Mouse (Mus musculus): ENCODE results near the gene Bace1. TPM values are rescaled to one million over a fixed set of nuclear protein-coding genes. Genes with fewer than 3 reads are reported as not detected.

Bace1 gene
- polyA plus RNA-seq, 1 experiment from 2014 or later, result 49.2 TPM

- Histone ChIP-seq H3K4me2 (no peak overlapping the region), H3K27me3 (no peaks in the 10 kb centered on the region), H3K9ac (no peak overlapping the region), H3K4me3 (no peak overlapping the region), H3K27ac (replicated peaks) (no peak overlapping the region), H3K36me3 (peaks cover 41% of the 10 kb centered on the region), H3K4me1 (replicated peaks) (no peaks in the 10 kb centered on the region), H3K9me3 (no peaks in the 10 kb centered on the region)
- 84% methylated on average over 8 of the region's 8 CpGs for WGBS
- no peak for ATAC-seq (ENCODE audit: low read depth)
Observed at GRCm38 (mm10) chr9:45807761-45808160, 30.6 kb upstream of the Bace1 start.

DNA sequence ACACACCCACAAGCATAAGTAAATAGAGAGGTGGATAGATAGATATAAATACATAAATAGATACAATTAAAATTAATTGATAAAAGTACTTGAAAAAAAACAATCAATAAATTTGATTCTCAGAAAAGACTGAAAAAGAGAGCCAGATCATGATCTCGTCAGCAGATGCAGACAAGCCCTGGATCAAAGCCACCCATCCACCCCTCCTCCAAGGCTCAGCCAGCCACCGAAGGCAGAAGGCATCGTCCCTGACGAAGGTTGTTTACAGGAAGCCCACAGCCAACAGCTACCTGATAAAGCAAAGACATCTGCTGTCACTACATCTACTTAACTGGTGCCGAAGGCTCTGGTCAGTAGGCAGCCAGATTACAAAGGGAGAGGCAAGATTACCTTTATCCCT is 26.4 kb upstream of the Bace1 start:
- WGBS, result 85% methylated on average over 5 of the region's 5 CpGs
- H3K4me1 ChIP-seq (replicated peaks), result 0 out of 2 replicates have a peak, but pooled peaks cover 4% of the 10 kb centered on the region

GRCm38 (mm10) chr9:45815113-45815512 is 23.3 kb upstream of the Bace1 start:
- 82% methylated on average over 9 of the region's 9 CpGs for WGBS
- no peak overlapping the region for H3K4me2 ChIP-seq
- no peak overlapping the region for H3K9ac ChIP-seq
- no peaks in the 10 kb centered on the region for H3K27me3 ChIP-seq
- 0 out of 2 replicates have a peak, but pooled peaks cover 4% of the 10 kb centered on the region for H3K4me1 ChIP-seq (replicated peaks)
- H3K4me3 ChIP-seq, result no peak overlapping the region
- no peak overlapping the region for H3K27ac ChIP-seq (replicated peaks)
- no peak for ATAC-seq (ENCODE audit: low read depth)
- peaks cover 20% of the 10 kb centered on the region for H3K36me3 ChIP-seq
- no peaks in the 10 kb centered on the region for H3K9me3 ChIP-seq

More for the DNA sequence above, 26.4 kb upstream of the Bace1 start:
- Histone ChIP-seq H3K9me3 (no peaks in the 10 kb centered on the region), H3K27ac (replicated peaks) (no peak overlapping the region), H3K9ac (no peak overlapping the region), H3K4me2 (no peak overlapping the region), H3K4me3 (no peak overlapping the region), H3K36me3 (peaks cover 18% of the 10 kb centered on the region), H3K27me3 (no peaks in the 10 kb centered on the region)
- no peak for ATAC-seq (ENCODE audit: low read depth)

DNA sequence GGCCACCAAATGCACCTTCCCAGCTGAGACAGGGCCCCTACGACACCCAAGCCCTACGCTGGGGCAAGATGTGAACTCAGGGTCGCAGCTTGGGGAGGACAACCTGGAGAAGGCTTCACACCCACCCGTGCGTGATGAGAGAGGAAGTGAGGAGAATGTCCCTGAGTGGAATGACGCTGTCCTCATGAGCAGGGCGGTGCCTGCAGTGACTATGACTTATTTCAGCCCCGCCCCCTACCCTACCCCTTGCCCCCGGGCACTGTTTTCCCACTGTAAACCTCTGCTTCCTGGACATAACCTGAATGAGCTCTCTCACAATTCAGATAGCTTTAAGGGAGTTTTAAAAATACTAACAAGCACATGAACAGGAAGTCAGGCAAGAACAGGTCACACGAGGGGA is 22.9 kb upstream of the Bace1 start:
- no peak overlapping the region for H3K4me3 ChIP-seq
- no peaks in the 10 kb centered on the region for H3K9me3 ChIP-seq
- H3K4me1 ChIP-seq (replicated peaks), result 0 out of 2 replicates have a peak, but pooled peaks cover 4% of the 10 kb centered on the region
- H3K4me2 ChIP-seq, result no peak overlapping the region
- no peak for ATAC-seq (ENCODE audit: low read depth)
- no peaks in the 10 kb centered on the region for H3K27me3 ChIP-seq
- 80% methylated on average over 10 of the region's 10 CpGs for WGBS
- H3K36me3 ChIP-seq, result peaks cover 20% of the 10 kb centered on the region
- no peak overlapping the region for H3K9ac ChIP-seq
- H3K27ac ChIP-seq (replicated peaks), result no peak overlapping the region

DNA sequence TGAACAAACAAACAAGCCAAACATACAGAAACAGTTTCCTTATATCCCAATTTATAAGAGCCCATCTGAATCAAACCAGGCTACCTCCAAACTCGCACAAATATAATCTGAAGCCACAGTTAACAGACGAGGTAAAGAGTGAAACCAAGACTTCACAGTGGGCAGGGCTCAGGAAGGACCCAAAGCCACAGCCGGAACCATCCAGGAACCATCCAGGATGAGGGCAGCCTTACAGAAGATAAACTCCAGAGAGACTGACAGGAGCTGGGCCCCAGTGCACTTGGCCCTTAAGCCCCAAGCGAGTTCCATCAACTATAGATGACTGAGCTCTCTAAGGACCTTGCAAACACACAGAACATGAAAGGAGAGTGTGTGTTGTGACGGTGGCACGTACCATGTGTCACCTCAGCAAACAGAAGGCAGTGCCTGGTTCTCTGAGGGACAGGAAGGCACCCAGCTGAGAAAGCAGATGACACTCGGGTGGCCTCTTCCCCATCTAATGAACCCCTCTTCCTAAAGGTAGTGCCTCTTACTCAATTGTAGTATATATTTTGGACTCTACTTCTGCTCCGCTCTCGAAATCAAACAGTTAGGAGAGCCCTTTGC is 19.9 kb upstream of the Bace1 start:
- Histone ChIP-seq H3K4me1 (replicated peaks) (0 out of 2 replicates have a peak, but pooled peaks cover 4% of the 10 kb centered on the region), H3K27ac (replicated peaks) (no peak overlapping the region), H3K4me3 (no peak overlapping the region), H3K27me3 (no peaks in the 10 kb centered on the region), H3K9ac (no peak overlapping the region), H3K9me3 (no peaks in the 10 kb centered on the region), H3K36me3 (peaks cover 39% of the 10 kb centered on the region), H3K4me2 (no peak overlapping the region)
- no peak for ATAC-seq (ENCODE audit: low read depth)
- WGBS, result 87% methylated on average over 9 of the region's 9 CpGs

DNA sequence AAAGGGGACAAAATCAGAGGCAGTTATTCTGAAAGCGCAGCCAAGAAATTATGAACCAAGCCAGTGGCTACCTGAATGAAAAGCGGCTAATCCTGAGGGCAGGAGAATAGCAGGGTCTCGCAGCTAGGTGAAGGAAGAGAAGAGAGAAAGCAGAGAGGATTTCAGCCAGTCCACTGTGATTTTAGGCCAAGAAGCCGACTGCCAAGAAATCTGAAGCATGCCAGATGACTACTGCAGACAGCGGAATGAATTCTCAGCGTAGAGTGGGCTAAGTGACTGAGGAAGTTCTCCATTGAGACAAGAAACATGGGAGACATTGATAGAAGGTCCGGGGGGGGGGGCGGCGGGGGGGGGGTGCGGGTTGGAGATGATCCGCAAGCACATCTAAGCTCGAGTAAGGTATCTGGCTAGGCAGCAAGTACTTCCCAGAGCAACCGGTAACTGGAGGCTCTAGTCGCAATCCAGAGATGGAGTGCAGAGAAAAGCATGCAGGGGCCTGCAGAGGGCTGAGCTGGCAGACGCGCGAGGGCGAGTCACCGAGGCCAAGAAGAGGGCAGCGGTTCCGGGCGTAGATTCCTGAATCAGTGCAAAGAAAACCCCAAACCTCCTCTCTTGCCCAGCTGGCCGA is 10.6 kb upstream of the Bace1 start:
- Histone ChIP-seq H3K4me2 (peak overlapping the region; percentile 85), H3K4me3 (peak overlapping the region; percentile 64), H3K4me1 (replicated peaks) (peaks cover 15% of the 10 kb centered on the region), H3K9ac (peak overlapping the region; percentile 76), H3K9me3 (no peaks in the 10 kb centered on the region), H3K36me3 (peaks cover 7% of the 10 kb centered on the region; the same call in 1 of the 2 replicates), H3K27ac (replicated peaks) (peak overlapping the region; percentile 54), H3K27me3 (no peaks in the 10 kb centered on the region)
- peak; percentile 52; the same call in 1 of the 2 replicates for ATAC-seq (ENCODE audit: low read depth)
- WGBS, result 9% methylated on average over 21 of the region's 23 CpGs

GRCm38 (mm10) chr9:45828291-45828963 is 10.0 kb upstream of the Bace1 start, which contains the start of gene Cep164:
Cep164 (minus strand) TSS chr9:45828691.
- Histone ChIP-seq H3K4me1 (replicated peaks) (peaks cover 15% of the 10 kb centered on the region), H3K4me2 (peak within 1 kb of the TSS; percentile 85), H3K9ac (peak within 1 kb of the TSS; percentile 76), H3K9me3 (no peaks in the 10 kb centered on the region), H3K27me3 (no peaks in the 10 kb centered on the region), H3K4me3 (peak within 1 kb of the TSS; percentile 64), H3K36me3 (0 out of 2 replicates have a peak, but pooled peaks cover 1% of the 10 kb centered on the region), H3K27ac (replicated peaks) (peak within 1 kb of the TSS; percentile 54)
- peak; percentile 97 for ATAC-seq (ENCODE audit: low read depth)
- whole genome bisulfite sequencing, result under 1% methylated on average over 31 of the region's 31 CpGs

DNA sequence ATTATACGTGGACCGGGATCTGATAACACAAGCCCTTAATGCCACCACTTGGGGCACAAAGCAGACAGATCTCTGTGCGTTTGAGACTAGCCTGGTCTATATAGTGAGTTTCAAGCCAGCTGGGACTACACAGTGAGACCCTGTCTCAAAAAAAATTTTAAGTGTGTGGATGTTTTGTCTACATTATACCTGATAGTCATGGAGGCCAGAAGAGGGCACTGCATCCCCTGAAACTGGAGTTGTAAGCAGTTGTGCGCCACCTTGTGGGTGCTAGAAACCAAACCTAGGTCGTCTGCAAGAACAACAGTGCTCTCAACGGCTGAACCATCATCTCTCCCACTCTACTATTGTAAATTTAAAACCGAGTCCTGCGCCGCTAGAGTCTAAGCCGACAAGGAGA is 9.3 kb upstream of the Bace1 start:
- H3K9me3 ChIP-seq, result no peaks in the 10 kb centered on the region
- H3K4me3 ChIP-seq, result peak overlapping the region; percentile 64
- H3K27ac ChIP-seq (replicated peaks), result peak overlapping the region; percentile 24; the same call in 1 of the 2 replicates
- H3K27me3 ChIP-seq, result no peaks in the 10 kb centered on the region
- H3K9ac ChIP-seq, result no peak overlapping the region
- peaks cover 15% of the 10 kb centered on the region for H3K4me1 ChIP-seq (replicated peaks)
- H3K36me3 ChIP-seq, result no peaks in the 10 kb centered on the region
- WGBS, result 29% methylated on average over 10 of the region's 10 CpGs
- ATAC-seq (ENCODE audit: low read depth), result peak; percentile 55
- peak overlapping the region; percentile 85 for H3K4me2 ChIP-seq

DNA sequence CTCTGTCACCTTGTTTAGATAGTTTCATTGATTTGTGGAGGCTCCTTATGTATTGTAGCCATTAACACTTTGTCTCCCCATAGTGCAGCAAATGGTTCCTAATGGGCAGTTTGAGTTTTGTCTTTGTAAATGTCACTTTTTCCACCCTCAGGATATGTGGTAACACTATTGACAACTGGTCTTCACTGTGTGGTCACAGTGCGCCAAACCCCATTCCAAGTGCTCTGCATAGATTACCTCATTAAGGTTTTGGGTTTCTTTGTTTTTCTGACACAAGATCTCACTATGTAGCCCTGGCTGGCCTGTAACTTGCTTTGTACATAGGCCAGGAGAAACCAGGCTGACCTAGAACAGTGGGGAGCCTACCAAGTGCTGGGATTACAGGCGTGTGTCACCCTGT is 5.5 kb upstream of the Bace1 start:
- H3K9me3 ChIP-seq, result no peaks in the 10 kb centered on the region

DNA sequence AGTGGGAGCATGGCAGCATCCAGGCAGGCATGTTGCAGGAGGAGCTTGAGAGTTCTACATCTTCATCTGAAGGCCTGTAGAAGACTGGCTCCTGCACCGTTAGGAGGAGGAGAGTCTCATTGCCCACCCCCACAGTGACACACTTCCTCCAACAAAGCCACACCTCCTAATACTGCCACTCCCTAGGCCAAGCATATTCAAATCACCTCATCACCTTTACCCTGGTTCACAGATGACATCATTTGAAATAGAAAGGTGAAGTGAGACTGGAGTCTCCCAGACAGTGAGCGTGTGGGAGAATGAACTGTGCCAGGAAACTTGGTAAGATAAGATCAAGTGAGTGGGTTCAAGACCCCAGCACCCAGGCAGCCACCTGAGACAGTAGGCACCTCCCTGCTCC is 4.9 kb upstream of the Bace1 start:
- WGBS, result 88% methylated on average over 2 of the region's 2 CpGs
- Histone ChIP-seq H3K36me3 (no peaks in the 10 kb centered on the region), H3K4me3 (no peak overlapping the region), H3K4me1 (replicated peaks) (peaks cover 3% of the 10 kb centered on the region; the same call in 1 of the 2 replicates), H3K27me3 (no peaks in the 10 kb centered on the region), H3K27ac (replicated peaks) (no peak overlapping the region), H3K9ac (no peak overlapping the region), H3K4me2 (no peak overlapping the region), H3K9me3 (no peaks in the 10 kb centered on the region)
- no peak for ATAC-seq (ENCODE audit: low read depth)

More for the DNA sequence above, 5.5 kb upstream of the Bace1 start:
- 92% methylated on average over 2 of the region's 2 CpGs for WGBS
- no peak for ATAC-seq (ENCODE audit: low read depth)
- H3K4me1 ChIP-seq (replicated peaks), result peaks cover 1% of the 10 kb centered on the region; the same call in 1 of the 2 replicates
- no peaks in the 10 kb centered on the region for H3K36me3 ChIP-seq
- no peak overlapping the region for H3K4me2 ChIP-seq
- H3K27ac ChIP-seq (replicated peaks), result no peak overlapping the region
- H3K4me3 ChIP-seq, result no peak overlapping the region
- no peak overlapping the region for H3K9ac ChIP-seq
- H3K27me3 ChIP-seq, result no peaks in the 10 kb centered on the region

DNA sequence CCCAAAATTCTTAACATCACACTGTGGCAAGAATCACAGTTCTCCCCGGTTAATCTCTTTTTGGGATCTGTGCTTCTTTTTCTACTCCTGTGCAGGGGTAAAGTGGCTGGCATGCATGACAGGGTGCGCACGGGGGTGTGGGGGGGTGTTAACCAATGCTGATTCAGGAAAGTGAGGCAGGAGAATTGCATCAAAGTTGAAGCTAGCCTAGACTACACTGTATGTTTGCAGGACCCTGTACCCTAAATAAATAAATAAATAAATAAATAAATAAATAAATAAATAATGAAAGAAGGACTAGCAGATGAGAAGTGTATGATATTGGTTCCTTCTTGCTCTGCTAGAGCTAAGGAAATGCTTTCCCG is 329 bp upstream of the Bace1 start:
- Histone ChIP-seq H3K27me3 (no peaks in the 10 kb centered on the region), H3K4me1 (replicated peaks) (peaks cover 44% of the 10 kb centered on the region), H3K9me3 (no peaks in the 10 kb centered on the region), H3K4me2 (peak overlapping the region; percentile 99; the same call in 1 of the 2 replicates), H3K9ac (no peak overlapping the region), H3K4me3 (peak overlapping the region; percentile 97), H3K36me3 (0 out of 2 replicates have a peak, but pooled peaks cover 3% of the 10 kb centered on the region), H3K27ac (replicated peaks) (no peak overlapping the region)
- 32% methylated on average over 4 of the region's 4 CpGs for WGBS
- no peak for ATAC-seq (ENCODE audit: low read depth)
